Mouse (Mus musculus) liver, embryonic 12.5 days (tissue): ENCODE results near the gene Nxpe4. TPM values are rescaled to one million over a fixed set of nuclear protein-coding genes. Genes with fewer than 3 reads are reported as not detected.
"Not testable (repeated sequence)": the region's sequence is repeated elsewhere in the genome, so short reads cannot be mapped to it uniquely, and the experiment has no call there.

Experiments
- ATAC-seq: fragments of 200-750 bp; cut with Nextera tagmentation; 2 replicates; pipeline ENCODE4 v1.8.0; 2017; ENCODE audit warnings: moderate number of reproducible peaks, mild to moderate bottlenecking, moderate library complexity
- H3K27ac ChIP-seq: fragments of 300-500 bp; sonication (generic); 2 replicates; pipeline ENCODE4 v1.5.1; 2016; ENCODE audit warnings: mild to moderate bottlenecking
- H3K27me3 ChIP-seq: fragments of 300-500 bp; sonication (generic); replicated peaks from 2 replicates; pipeline ENCODE4 v1.6.1; 2016; ENCODE audit warnings: mild to moderate bottlenecking, moderate library complexity
- H3K36me3 ChIP-seq: fragments of 300-500 bp; sonication (generic); 2 replicates; pipeline ENCODE4 v1.6.1; 2016; ENCODE audit warnings: mild to moderate bottlenecking, moderate library complexity
- H3K4me1 ChIP-seq: fragments of 300-500 bp; sonication (generic); 2 replicates; pipeline ENCODE4 v1.6.1; 2016
- H3K4me2 ChIP-seq: fragments of 300-500 bp; sonication (generic); 2 replicates; pipeline ENCODE4 v1.6.1; 2016; ENCODE audit warnings: mild to moderate bottlenecking, moderate library complexity
- H3K4me3 ChIP-seq: fragments of 300-500 bp; sonication (generic); 2 replicates; pipeline ENCODE4 v1.5.1; 2016; ENCODE audit warnings: mild to moderate bottlenecking, moderate library complexity
- H3K9ac ChIP-seq: fragments of 300-500 bp; sonication (generic); 2 replicates; pipeline ENCODE4 v1.6.1; 2016; ENCODE audit warnings: mild to moderate bottlenecking, moderate library complexity
- H3K9me3 ChIP-seq: fragments of 300-500 bp; sonication (generic); replicated peaks from 2 replicates; pipeline ENCODE4 v1.6.1; 2016; ENCODE audit warnings: mild to moderate bottlenecking, moderate library complexity
- WGBS: fragments of 180-500 bp; shearing (Covaris S2); methylation state at CpG from one replicate; pipeline ENCODE4 v1.1.7; 2016; ENCODE audit not compliant: insufficient replicate concordance; 5-methylcytosine and 5-hydroxymethylcytosine counted together
- polyA plus RNA-seq: library from polyadenylated mRNA; unstranded; fragments of >200 nt; fragmentation: Nextera tagmentation; extraction: Ambion mirVana; gene quantifications from 2 replicates; pipeline ENCODE4 v1.2.1, GENCODE M21; 2016

Gene Nxpe4
- polyA plus RNA-seq: 7.8 and 8.4 TPM in 2 replicates

GRCm38 (mm10) chr9:48161505-48162192 is at the start of gene Nxpe4:
TSS of gene Nxpe4 (plus strand) at chr9:48162023.
- 29% methylated on average over 12 of the region's 12 CpGs for WGBS
- Histone ChIP-seq H3K4me2 (peak within 1 kb of the TSS; percentile 27), H3K4me3 (peak within 1 kb of the TSS; percentile 24), H3K9me3 (no peaks in the 10 kb centered on the region), H3K36me3 (no peaks in the 10 kb centered on the region), H3K4me1 (no peaks in the 10 kb centered on the region), H3K27me3 (no peaks in the 10 kb centered on the region), H3K9ac (no peak within 1 kb of the TSS), H3K27ac (no peak within 1 kb of the TSS)
- ATAC-seq: no peak

- Histone ChIP-seq H3K27ac (no peak overlapping the region), H3K4me2 (no peak overlapping the region), H3K9ac (no peak overlapping the region), H3K9me3 (no peaks in the 10 kb centered on the region), H3K4me3 (no peak overlapping the region), H3K27me3 (no peaks in the 10 kb centered on the region), H3K36me3 (no peaks in the 10 kb centered on the region), H3K4me1 (no peaks in the 10 kb centered on the region)
- 17% methylated on average over 3 of the region's 3 CpGs for WGBS
- ATAC-seq: no peak
Observed at GRCm38 (mm10) chr9:48126815-48127214, 35.0 kb upstream of the Nxpe4 start.

GRCm38 (mm10) chr9:48137507-48137906 is 24.3 kb upstream of the Nxpe4 start:
- Histone ChIP-seq H3K4me3 (no peak overlapping the region), H3K27me3 (no peaks in the 10 kb centered on the region), H3K4me1 (no peaks in the 10 kb centered on the region), H3K36me3 (no peaks in the 10 kb centered on the region), H3K9me3 (no peaks in the 10 kb centered on the region), H3K27ac (no peak overlapping the region), H3K4me2 (no peak overlapping the region), H3K9ac (no peak overlapping the region)
- 28% methylated on average over 3 of the region's 3 CpGs for WGBS
- no peak for ATAC-seq

GRCm38 (mm10) chr9:48140485-48141411 is 21.1 kb upstream of the Nxpe4 start:
- H3K4me2 ChIP-seq: no peak overlapping the region
- H3K27ac ChIP-seq: no peak overlapping the region
- WGBS: 43% methylated on average over 8 of the region's 8 CpGs
- H3K27me3 ChIP-seq: no peaks in the 10 kb centered on the region
- no peaks in the 10 kb centered on the region for H3K36me3 ChIP-seq
- H3K9ac ChIP-seq: no peak overlapping the region
- no peak for ATAC-seq
- no peaks in the 10 kb centered on the region for H3K9me3 ChIP-seq
- no peaks in the 10 kb centered on the region for H3K4me1 ChIP-seq
- H3K4me3 ChIP-seq: no peak overlapping the region

GRCm38 (mm10) chr9:48142646-48143045 is 19.2 kb upstream of the Nxpe4 start:
- H3K4me2 ChIP-seq: no peak overlapping the region
- no peaks in the 10 kb centered on the region for H3K27me3 ChIP-seq
- WGBS: 64% methylated on average over 6 of the region's 6 CpGs
- H3K9ac ChIP-seq: no peak overlapping the region
- H3K36me3 ChIP-seq: no peaks in the 10 kb centered on the region
- no peak overlapping the region for H3K27ac ChIP-seq
- no peaks in the 10 kb centered on the region for H3K4me1 ChIP-seq
- ATAC-seq: no peak
- no peaks in the 10 kb centered on the region for H3K9me3 ChIP-seq
- no peak overlapping the region for H3K4me3 ChIP-seq

GRCm38 (mm10) chr9:48146761-48147160 is 15.1 kb upstream of the Nxpe4 start:
- no peaks in the 10 kb centered on the region for H3K4me1 ChIP-seq
- no peak overlapping the region for H3K9ac ChIP-seq
- H3K27ac ChIP-seq: no peak overlapping the region
- no peaks in the 10 kb centered on the region for H3K9me3 ChIP-seq
- no peak overlapping the region for H3K4me2 ChIP-seq
- no peak for ATAC-seq
- no peaks in the 10 kb centered on the region for H3K27me3 ChIP-seq
- H3K36me3 ChIP-seq: no peaks in the 10 kb centered on the region
- WGBS: 75% methylated on average over 3 of the region's 3 CpGs
- no peak overlapping the region for H3K4me3 ChIP-seq

GRCm38 (mm10) chr9:48166531-48166930 is 4.7 kb downstream of the Nxpe4 start:
- WGBS: 44% methylated on average over 6 of the region's 6 CpGs
- not testable (repeated sequence) for H3K27me3 ChIP-seq, H3K4me2 ChIP-seq, H3K9me3 ChIP-seq, H3K4me1 ChIP-seq, H3K36me3 ChIP-seq, ATAC-seq, H3K4me3 ChIP-seq, H3K27ac ChIP-seq, H3K9ac ChIP-seq

- Histone ChIP-seq H3K9ac (no peak overlapping the region), H3K9me3 (no peaks in the 10 kb centered on the region), H3K4me3 (no peak overlapping the region), H3K4me2 (no peak overlapping the region), H3K27me3 (no peaks in the 10 kb centered on the region), H3K36me3 (no peaks in the 10 kb centered on the region), H3K27ac (no peak overlapping the region), H3K4me1 (peaks cover 5% of the 10 kb centered on the region; the same call in 1 of the 2 replicates)
- WGBS: 29% methylated on average over 1 of the region's 1 CpGs
- no peak for ATAC-seq
Observed at GRCm38 (mm10) chr9:48176764-48177163, 14.9 kb downstream of the Nxpe4 start.

GRCm38 (mm10) chr9:48181300-48181699 is 19.5 kb downstream of the Nxpe4 start:
- no peaks in the 10 kb centered on the region for H3K27me3 ChIP-seq
- no peak overlapping the region for H3K9ac ChIP-seq
- no peaks in the 10 kb centered on the region for H3K9me3 ChIP-seq
- no peak for ATAC-seq
- H3K4me2 ChIP-seq: no peak overlapping the region
- 76% methylated on average over 7 of the region's 7 CpGs for WGBS
- peaks cover 5% of the 10 kb centered on the region; the same call in 1 of the 2 replicates for H3K4me1 ChIP-seq
- H3K27ac ChIP-seq: no peak overlapping the region
- H3K36me3 ChIP-seq: no peaks in the 10 kb centered on the region
- no peak overlapping the region for H3K4me3 ChIP-seq

- Histone ChIP-seq H3K4me2 (no peak overlapping the region), H3K27ac (no peak overlapping the region), H3K4me3 (no peak overlapping the region), H3K36me3 (no peaks in the 10 kb centered on the region), H3K4me1 (peaks cover 5% of the 10 kb centered on the region; the same call in 1 of the 2 replicates), H3K9me3 (no peaks in the 10 kb centered on the region), H3K9ac (no peak overlapping the region), H3K27me3 (no peaks in the 10 kb centered on the region)
- no peak for ATAC-seq
- WGBS: 62% methylated on average over 7 of the region's 7 CpGs
Observed at GRCm38 (mm10) chr9:48182718-48183414, 21.0 kb downstream of the Nxpe4 start.

- 64% methylated on average over 7 of the region's 7 CpGs for WGBS
Observed at GRCm38 (mm10) chr9:48184319-48184718, 22.5 kb downstream of the Nxpe4 start.

GRCm38 (mm10) chr9:48188854-48189253 is 27.0 kb downstream of the Nxpe4 start:
- Histone ChIP-seq H3K4me3 (no peak overlapping the region), H3K4me2 (no peak overlapping the region), H3K9me3 (no peaks in the 10 kb centered on the region), H3K4me1 (no peaks in the 10 kb centered on the region), H3K36me3 (no peaks in the 10 kb centered on the region), H3K9ac (no peak overlapping the region), H3K27me3 (no peaks in the 10 kb centered on the region), H3K27ac (no peak overlapping the region)
- WGBS: 49% methylated on average over 6 of the region's 6 CpGs
- no peak for ATAC-seq

More at GRCm38 (mm10) chr9:48184319-48184718, 22.5 kb downstream of the Nxpe4 start:
- Histone ChIP-seq H3K27ac (no peak overlapping the region), H3K9ac (no peak overlapping the region), H3K4me2 (no peak overlapping the region), H3K4me1 (peaks cover 5% of the 10 kb centered on the region; the same call in 1 of the 2 replicates), H3K9me3 (no peaks in the 10 kb centered on the region), H3K4me3 (no peak overlapping the region), H3K27me3 (no peaks in the 10 kb centered on the region), H3K36me3 (no peaks in the 10 kb centered on the region)
- ATAC-seq: no peak
